Mouse (Mus musculus): ENCODE measurements at regions not wholly inside any gene's neighbourhood (a gene's known extent, or its start where the extent isn't known, plus 50 kb on each side); places are given as distances from the start of the nearest gene placed in this dataset.

DNA sequence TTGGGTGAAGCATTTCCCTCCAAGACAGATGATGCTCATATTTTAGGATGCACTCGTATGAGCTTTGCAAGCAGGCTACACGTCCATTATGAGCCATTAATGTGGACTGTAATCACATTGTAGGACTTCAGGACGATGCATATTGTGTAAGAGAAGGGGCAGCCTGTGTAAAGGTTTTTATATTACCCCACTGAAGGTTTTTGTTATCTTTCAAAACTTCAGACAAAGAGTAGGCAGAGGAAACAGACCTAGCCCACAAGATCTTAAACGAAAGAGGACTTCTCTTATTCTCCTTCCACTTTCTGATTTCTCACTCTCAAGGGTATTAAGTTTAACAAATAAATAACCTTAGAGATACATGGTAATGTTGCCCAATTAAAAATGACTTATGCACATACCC lies 101.6 kb downstream of the Tmsb4x start:
- Histone ChIP-seq H3K4me1 (ENCODE audit: insufficient read depth) (no peaks in the 10 kb centered on the region), H3K9me3 (ENCODE audit: low read depth, low read length) (no peaks in the 10 kb centered on the region), H3K36me3 (ENCODE audit: insufficient read depth) (no peaks in the 10 kb centered on the region), H3K4me3 (ENCODE audit: low read depth, low read length) (no peak overlapping the region), H3K9ac (no peak overlapping the region), H3K4me2 (no peak overlapping the region), H3K27ac (ENCODE audit: low read depth) (no peak overlapping the region), H3K27me3 (ENCODE audit: insufficient read depth, low read length) (no peaks in the 10 kb centered on the region)
- no peak for ATAC-seq (ENCODE audit: insufficient read depth)
- WGBS = 73% methylated on average over 4 of the region's 4 CpGs
- TF ChIP-seq CTCF (IDR thresholded peaks at IDR 0.05; ENCODE audit: low read depth) = no peak
- DNase-seq = no peak

GRCm38 (mm10) chrX:167105931-167106417 lies 103.1 kb downstream of the Tmsb4x start:
- H3K9ac ChIP-seq = no peak overlapping the region
- H3K4me1 ChIP-seq (ENCODE audit: insufficient read depth) = no peaks in the 10 kb centered on the region
- no peaks in the 10 kb centered on the region for H3K36me3 ChIP-seq (ENCODE audit: insufficient read depth)
- ATAC-seq (ENCODE audit: insufficient read depth) = no peak
- no peak for TF ChIP-seq CTCF (IDR thresholded peaks at IDR 0.05; ENCODE audit: low read depth)
- WGBS = 75% methylated on average over 11 of the region's 11 CpGs
- no peaks in the 10 kb centered on the region for H3K9me3 ChIP-seq (ENCODE audit: low read depth, low read length)
- DNase-seq = no peak
- no peaks in the 10 kb centered on the region for H3K27me3 ChIP-seq (ENCODE audit: insufficient read depth, low read length)
- no peak overlapping the region for H3K27ac ChIP-seq (ENCODE audit: low read depth)
- no peak overlapping the region for H3K4me2 ChIP-seq
- H3K4me3 ChIP-seq (ENCODE audit: low read depth, low read length) = no peak overlapping the region

- no peak overlapping the region for H3K4me3 ChIP-seq (ENCODE audit: low read depth, low read length)
- no peak overlapping the region for H3K4me2 ChIP-seq
- 75% methylated on average over 4 of the region's 4 CpGs for WGBS
- H3K9me3 ChIP-seq (ENCODE audit: low read depth, low read length) = no peaks in the 10 kb centered on the region
- no peaks in the 10 kb centered on the region for H3K27me3 ChIP-seq (ENCODE audit: insufficient read depth, low read length)
- ATAC-seq (ENCODE audit: insufficient read depth) (no peak), DNase-seq (no peak)
- H3K27ac ChIP-seq (ENCODE audit: low read depth) = no peak overlapping the region
- no peaks in the 10 kb centered on the region for H3K4me1 ChIP-seq (ENCODE audit: insufficient read depth)
- no peak for TF ChIP-seq CTCF (IDR thresholded peaks at IDR 0.05; ENCODE audit: low read depth)
- no peaks in the 10 kb centered on the region for H3K36me3 ChIP-seq (ENCODE audit: insufficient read depth)
- no peak overlapping the region for H3K9ac ChIP-seq
Measured at GRCm38 (mm10) chrX:167105354-167105753, 103.8 kb downstream of the Tmsb4x start.

- H3K4me2 ChIP-seq = no peak overlapping the region
- H3K9ac ChIP-seq = no peak overlapping the region
- no peaks in the 10 kb centered on the region for H3K9me3 ChIP-seq (ENCODE audit: low read depth, low read length)
- TF ChIP-seq CTCF (IDR thresholded peaks at IDR 0.05; ENCODE audit: low read depth) = no peak
- no peak overlapping the region for H3K27ac ChIP-seq (ENCODE audit: low read depth)
- H3K4me3 ChIP-seq (ENCODE audit: low read depth, low read length) = no peak overlapping the region
- no peaks in the 10 kb centered on the region for H3K36me3 ChIP-seq (ENCODE audit: insufficient read depth)
- no peaks in the 10 kb centered on the region for H3K27me3 ChIP-seq (ENCODE audit: insufficient read depth, low read length)
- H3K4me1 ChIP-seq (ENCODE audit: insufficient read depth) = no peaks in the 10 kb centered on the region
- DNase-seq (peak; percentile 28), ATAC-seq (ENCODE audit: insufficient read depth) (no peak)
- WGBS = 44% methylated on average over 4 of the region's 4 CpGs
Measured at GRCm38 (mm10) chrX:167104247-167104621, 104.9 kb downstream of the Tmsb4x start.

- 38% methylated on average over 12 of the region's 12 CpGs for WGBS
- ATAC-seq (ENCODE audit: insufficient read depth) (0 out of 2 replicates have a peak, but pooled peaks have one; percentile 11), DNase-seq (peak; percentile 20)
- H3K27me3 ChIP-seq (ENCODE audit: insufficient read depth, low read length) = no peaks in the 10 kb centered on the region
- no peaks in the 10 kb centered on the region for H3K4me1 ChIP-seq (ENCODE audit: insufficient read depth)
- H3K4me3 ChIP-seq (ENCODE audit: low read depth, low read length) = no peak overlapping the region
- H3K36me3 ChIP-seq (ENCODE audit: insufficient read depth) = no peaks in the 10 kb centered on the region
- no peak overlapping the region for H3K4me2 ChIP-seq
- no peaks in the 10 kb centered on the region for H3K9me3 ChIP-seq (ENCODE audit: low read depth, low read length)
- no peak for TF ChIP-seq CTCF (IDR thresholded peaks at IDR 0.05; ENCODE audit: low read depth)
- H3K27ac ChIP-seq (ENCODE audit: low read depth) = 0 out of 2 replicates have a peak overlapping the region, but pooled peaks have one; percentile 9
- H3K9ac ChIP-seq = no peak overlapping the region
Measured at GRCm38 (mm10) chrX:167103501-167104246, 105.4 kb downstream of the Tmsb4x start.

DNA sequence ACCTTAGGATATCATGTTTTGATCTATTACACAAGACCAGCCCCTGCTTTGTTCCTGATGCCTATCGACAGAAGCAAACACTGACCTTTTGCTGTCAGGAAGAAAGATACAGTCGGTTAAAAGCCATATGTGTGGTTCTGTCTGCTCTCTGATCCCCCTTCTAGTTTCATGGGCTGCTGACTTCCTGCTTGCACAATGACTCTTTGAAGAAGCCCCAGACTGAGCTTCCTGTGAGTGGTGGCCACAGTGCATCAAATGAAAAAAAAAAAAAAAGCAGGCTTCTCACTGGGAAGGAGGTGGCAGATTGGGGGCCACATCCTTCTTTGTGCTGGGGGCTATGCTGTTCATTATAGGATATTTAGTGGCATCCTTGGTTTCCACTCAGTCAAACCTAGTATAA lies 107.2 kb downstream of the Tmsb4x start:
- H3K27me3 ChIP-seq (ENCODE audit: insufficient read depth, low read length) = no peaks in the 10 kb centered on the region
- H3K36me3 ChIP-seq (ENCODE audit: insufficient read depth) = no peaks in the 10 kb centered on the region
- no peaks in the 10 kb centered on the region for H3K9me3 ChIP-seq (ENCODE audit: low read depth, low read length)
- no peak for TF ChIP-seq CTCF (IDR thresholded peaks at IDR 0.05; ENCODE audit: low read depth)
- 46% methylated on average over 2 of the region's 2 CpGs for WGBS
- no peak overlapping the region for H3K4me2 ChIP-seq
- ATAC-seq (ENCODE audit: insufficient read depth) = no peak
- H3K9ac ChIP-seq = no peak overlapping the region
- peak; percentile 11 for DNase-seq
- no peaks in the 10 kb centered on the region for H3K4me1 ChIP-seq (ENCODE audit: insufficient read depth)
- no peak overlapping the region for H3K4me3 ChIP-seq (ENCODE audit: low read depth, low read length)
- no peak overlapping the region for H3K27ac ChIP-seq (ENCODE audit: low read depth)

- ATAC-seq (ENCODE audit: insufficient read depth) (no peak), DNase-seq (peak; percentile 37)
- Histone ChIP-seq H3K9ac (no peak overlapping the region), H3K27ac (ENCODE audit: low read depth) (0 out of 2 replicates have a peak overlapping the region, but pooled peaks have one; percentile 24), H3K4me2 (no peak overlapping the region), H3K4me3 (ENCODE audit: low read depth, low read length) (no peak overlapping the region), H3K9me3 (ENCODE audit: low read depth, low read length) (no peaks in the 10 kb centered on the region), H3K36me3 (ENCODE audit: insufficient read depth) (no peaks in the 10 kb centered on the region), H3K27me3 (ENCODE audit: insufficient read depth, low read length) (no peaks in the 10 kb centered on the region), H3K4me1 (ENCODE audit: insufficient read depth) (no peaks in the 10 kb centered on the region)
- no peak for TF ChIP-seq CTCF (IDR thresholded peaks at IDR 0.05; ENCODE audit: low read depth)
- 41% methylated on average over 6 of the region's 6 CpGs for WGBS
Measured at GRCm38 (mm10) chrX:167099411-167099810, 109.7 kb downstream of the Tmsb4x start.

All from lung, embryonic 14.5 days (tissue).